Mouse (Mus musculus) limb, embryonic 13.5 days (tissue): ENCODE data around the gene Wdr76. TPM values are rescaled to one million over a fixed set of nuclear protein-coding genes. Genes with fewer than 3 reads are reported as not detected.
A peak's percentile ranks its signal among the peaks of the same experiment; 100 is the strongest.
"Not testable (repeated sequence)": the region's sequence is repeated elsewhere in the genome, so short reads cannot be mapped to it uniquely, and the experiment has no call there.

Experiments
- ATAC-seq: fragments of 200-750 bp; cut with Nextera tagmentation; 2 replicates; pipeline ENCODE4 v1.8.0; 2017; ENCODE audit warnings: low read depth, moderate number of reproducible peaks, moderate TSS enrichment; ENCODE audit not compliant: low FRiP score
- H3K27ac ChIP-seq: fragments of 300-500 bp; sonication (generic); 2 replicates; pipeline ENCODE4 v1.5.1; 2015; ENCODE audit warnings: inconsistent platforms, mild to moderate bottlenecking, moderate library complexity
- H3K27me3 ChIP-seq: fragments of 300-500 bp; sonication (generic); 2 replicates; pipeline ENCODE4 v1.6.1; 2015; ENCODE audit warnings: mild to moderate bottlenecking, inconsistent platforms
- H3K36me3 ChIP-seq: fragments of 300-500 bp; sonication (generic); 2 replicates; pipeline ENCODE4 v1.6.1; 2015; ENCODE audit warnings: inconsistent platforms, mild to moderate bottlenecking, moderate library complexity
- H3K4me1 ChIP-seq: fragments of 300-500 bp; sonication (generic); 2 replicates; pipeline ENCODE4 v1.6.1; 2015; ENCODE audit warnings: inconsistent platforms
- H3K4me2 ChIP-seq: fragments of 300-500 bp; sonication (generic); replicated peaks from 2 replicates; pipeline ENCODE4 v1.6.1; 2015; ENCODE audit warnings: inconsistent platforms, mild to moderate bottlenecking, moderate library complexity
- H3K4me3 ChIP-seq: fragments of 300-500 bp; sonication (generic); 2 replicates; pipeline ENCODE4 v1.5.1; 2015; ENCODE audit warnings: moderate library complexity, mild to moderate bottlenecking, inconsistent platforms
- H3K9ac ChIP-seq: fragments of 300-500 bp; sonication (generic); 2 replicates; pipeline ENCODE4 v1.6.1; 2015; ENCODE audit warnings: mild to moderate bottlenecking, inconsistent platforms
- H3K9me3 ChIP-seq: fragments of 300-500 bp; sonication (generic); 2 replicates; pipeline ENCODE4 v1.6.1; 2016; ENCODE audit warnings: inconsistent platforms
- WGBS: fragments of 180-500 bp; shearing (Covaris S2); methylation state at CpG from one replicate; pipeline ENCODE4 v1.1.7; 2015; 5-methylcytosine and 5-hydroxymethylcytosine counted together
- polyA plus RNA-seq: library from polyadenylated mRNA; unstranded; fragments of >200 nt; fragmentation: Nextera tagmentation; extraction: Ambion mirVana; gene quantifications from 2 replicates; pipeline ENCODE4 v1.2.1, GENCODE M21; 2015

The Wdr76 gene
- polyA plus RNA-seq, 1 experiment from 2014 or later: 8.2 TPM

DNA sequence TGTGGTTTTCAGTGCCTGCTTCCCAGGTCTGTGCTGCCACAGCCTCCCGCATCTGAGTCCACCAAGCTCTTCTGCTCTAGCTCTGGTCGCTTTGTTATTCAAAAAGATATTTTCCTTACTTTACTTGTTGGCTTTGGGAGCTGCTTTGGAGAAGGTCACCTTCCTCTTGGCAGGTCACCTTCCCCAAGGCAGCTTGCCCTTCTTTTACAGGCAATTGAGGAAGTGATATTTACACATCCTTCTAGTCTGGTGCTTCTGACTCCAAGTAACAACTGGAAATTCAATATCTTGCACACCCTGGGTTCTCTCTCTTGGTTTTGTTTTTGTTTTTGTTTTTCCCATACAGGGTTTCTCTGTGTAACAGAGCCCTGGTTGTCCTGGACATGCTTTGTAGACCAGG lies 22.1 kb upstream of the Wdr76 start:
- not testable (repeated sequence) for H3K4me3 ChIP-seq, H3K9me3 ChIP-seq, H3K4me1 ChIP-seq, H3K27me3 ChIP-seq, H3K36me3 ChIP-seq, H3K4me2 ChIP-seq, H3K27ac ChIP-seq, H3K9ac ChIP-seq, ATAC-seq
- 80% methylated on average over 2 of the region's 2 CpGs for WGBS

GRCm38 (mm10) chr2:121501550-121501949 lies 5.0 kb upstream of the Wdr76 start:
- H3K9me3 ChIP-seq: not testable (repeated sequence)

GRCm38 (mm10) chr2:121507173-121507950 lies 839 bp downstream of the Wdr76 start:
- no peaks in the 10 kb centered on the region for H3K9me3 ChIP-seq
- H3K4me2 ChIP-seq: peak overlapping the region; percentile 77
- WGBS: 19% methylated on average over 12 of the region's 12 CpGs
- peak overlapping the region; percentile 74 for H3K9ac ChIP-seq
- no peaks in the 10 kb centered on the region for H3K27me3 ChIP-seq
- peaks cover 14% of the 10 kb centered on the region for H3K4me1 ChIP-seq
- peak overlapping the region; percentile 60 for H3K4me3 ChIP-seq
- H3K27ac ChIP-seq: no peak overlapping the region
- peaks cover 28% of the 10 kb centered on the region for H3K36me3 ChIP-seq
- no peak for ATAC-seq

More at GRCm38 (mm10) chr2:121501550-121501949, 5.0 kb upstream of the Wdr76 start:
- H3K9ac ChIP-seq, H3K27me3 ChIP-seq, H3K4me2 ChIP-seq, H3K4me1 ChIP-seq, ATAC-seq, H3K27ac ChIP-seq, H3K4me3 ChIP-seq: not testable (repeated sequence)
- 87% methylated on average over 2 of the region's 6 CpGs for WGBS
- peaks cover 11% of the 10 kb centered on the region for H3K36me3 ChIP-seq

DNA sequence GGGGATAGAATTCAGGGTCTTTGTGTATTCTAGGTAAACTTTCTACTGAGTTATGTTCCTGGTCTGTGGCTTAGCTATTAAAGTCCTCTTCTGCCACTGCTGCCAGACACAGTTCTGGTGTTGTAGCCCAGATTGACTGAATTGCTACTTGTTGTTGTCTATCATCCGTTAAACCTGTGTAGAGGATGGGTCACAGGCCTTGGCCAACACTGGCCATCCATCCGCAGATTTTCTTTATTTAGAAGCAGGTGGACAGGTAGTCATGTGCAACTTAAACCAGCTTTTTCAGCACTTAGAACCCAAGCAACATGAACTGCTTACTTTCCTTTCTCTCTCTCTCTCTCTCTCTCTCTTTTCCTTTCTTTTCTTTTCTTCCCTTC lies 1.4 kb downstream of the Wdr76 start:
- Histone ChIP-seq H3K4me1 (peaks cover 14% of the 10 kb centered on the region), H3K9ac (peak overlapping the region; percentile 74), H3K36me3 (peaks cover 33% of the 10 kb centered on the region), H3K27ac (no peak overlapping the region), H3K27me3 (no peaks in the 10 kb centered on the region), H3K9me3 (no peaks in the 10 kb centered on the region), H3K4me3 (peak overlapping the region; percentile 60), H3K4me2 (peak overlapping the region; percentile 77)
- no peak for ATAC-seq
- WGBS: 82% methylated on average over 2 of the region's 2 CpGs

GRCm38 (mm10) chr2:121509584-121509983 lies 3.1 kb downstream of the Wdr76 start:
- WGBS: 20% methylated on average over 16 of the region's 16 CpGs

GRCm38 (mm10) chr2:121511401-121511800 lies 4.9 kb downstream of the Wdr76 start:
- Histone ChIP-seq H3K4me1 (peaks cover 14% of the 10 kb centered on the region), H3K27me3 (no peaks in the 10 kb centered on the region), H3K9ac (no peak overlapping the region), H3K9me3 (no peaks in the 10 kb centered on the region), H3K36me3 (peaks cover 38% of the 10 kb centered on the region), H3K27ac (no peak overlapping the region), H3K4me2 (no peak overlapping the region), H3K4me3 (no peak overlapping the region)
- ATAC-seq: no peak
- 93% methylated on average over 8 of the region's 8 CpGs for WGBS

More at GRCm38 (mm10) chr2:121509584-121509983, 3.1 kb downstream of the Wdr76 start:
- Histone ChIP-seq H3K4me3 (peak overlapping the region; percentile 39), H3K36me3 (peaks cover 33% of the 10 kb centered on the region), H3K27ac (no peak overlapping the region), H3K4me1 (peaks cover 14% of the 10 kb centered on the region), H3K9ac (peak overlapping the region; percentile 50), H3K9me3 (no peaks in the 10 kb centered on the region), H3K27me3 (no peaks in the 10 kb centered on the region), H3K4me2 (peak overlapping the region; percentile 55)
- ATAC-seq: no peak

GRCm38 (mm10) chr2:121512991-121513765 lies 6.7 kb downstream of the Wdr76 start:
- peaks cover 53% of the 10 kb centered on the region for H3K36me3 ChIP-seq

DNA sequence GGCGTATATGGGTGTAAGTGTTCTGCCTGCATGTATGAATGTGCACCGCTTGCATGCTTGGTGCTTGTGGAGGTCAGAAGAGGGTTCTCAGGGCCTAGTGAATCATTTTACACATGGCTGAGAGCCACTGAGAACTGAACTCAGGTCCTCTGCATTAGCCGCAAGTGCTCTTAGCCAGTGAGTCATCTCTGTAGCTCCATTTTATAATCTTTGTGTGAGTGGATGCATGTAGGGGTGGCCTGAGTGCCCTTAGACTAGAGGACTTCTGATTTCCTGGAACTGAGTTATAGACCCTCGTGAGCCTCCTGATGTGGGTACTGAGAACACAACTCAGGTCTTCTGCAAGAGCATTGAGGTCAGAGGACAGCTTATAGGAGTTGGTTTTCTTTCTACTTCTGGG lies 7.7 kb downstream of the Wdr76 start:
- Histone ChIP-seq H3K27ac (no peak overlapping the region), H3K4me2 (no peak overlapping the region), H3K4me1 (peaks cover 5% of the 10 kb centered on the region), H3K36me3 (peaks cover 62% of the 10 kb centered on the region), H3K9me3 (no peaks in the 10 kb centered on the region), H3K9ac (no peak overlapping the region), H3K4me3 (no peak overlapping the region), H3K27me3 (no peaks in the 10 kb centered on the region)
- whole genome bisulfite sequencing: 92% methylated on average over 4 of the region's 4 CpGs
- no peak for ATAC-seq

More at GRCm38 (mm10) chr2:121512991-121513765, 6.7 kb downstream of the Wdr76 start:
- ATAC-seq, H3K9me3 ChIP-seq, H3K27ac ChIP-seq, H3K4me2 ChIP-seq, H3K4me1 ChIP-seq, H3K9ac ChIP-seq, H3K27me3 ChIP-seq, H3K4me3 ChIP-seq: not testable (repeated sequence)
- 92% methylated on average over 5 of the region's 5 CpGs for WGBS

DNA sequence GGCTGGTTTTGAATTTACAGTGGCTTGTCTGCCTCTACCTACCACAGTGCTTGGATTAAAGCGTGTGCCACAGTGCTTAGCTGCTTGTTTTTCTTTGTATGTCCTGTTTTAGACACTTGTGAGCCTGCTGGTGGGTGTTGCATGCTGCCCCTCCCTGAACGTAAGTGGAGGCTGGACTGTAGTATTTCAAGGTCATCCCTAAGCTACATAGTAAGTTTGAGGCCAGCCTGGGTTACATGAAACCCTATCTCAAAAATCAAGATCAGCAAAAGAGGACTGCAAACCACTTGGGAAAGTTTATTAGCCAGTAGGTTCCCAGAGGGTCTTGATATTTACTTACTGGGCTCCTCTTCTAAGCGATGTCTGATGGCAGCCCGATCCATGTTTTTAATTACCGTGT lies 11.6 kb downstream of the Wdr76 start:
- ATAC-seq: no peak
- Histone ChIP-seq H3K27ac (no peak overlapping the region), H3K36me3 (peaks cover 53% of the 10 kb centered on the region), H3K4me1 (no peaks in the 10 kb centered on the region), H3K27me3 (no peaks in the 10 kb centered on the region), H3K9ac (no peak overlapping the region), H3K4me3 (no peak overlapping the region), H3K9me3 (no peaks in the 10 kb centered on the region), H3K4me2 (no peak overlapping the region)
- 92% methylated on average over 5 of the region's 5 CpGs for WGBS

DNA sequence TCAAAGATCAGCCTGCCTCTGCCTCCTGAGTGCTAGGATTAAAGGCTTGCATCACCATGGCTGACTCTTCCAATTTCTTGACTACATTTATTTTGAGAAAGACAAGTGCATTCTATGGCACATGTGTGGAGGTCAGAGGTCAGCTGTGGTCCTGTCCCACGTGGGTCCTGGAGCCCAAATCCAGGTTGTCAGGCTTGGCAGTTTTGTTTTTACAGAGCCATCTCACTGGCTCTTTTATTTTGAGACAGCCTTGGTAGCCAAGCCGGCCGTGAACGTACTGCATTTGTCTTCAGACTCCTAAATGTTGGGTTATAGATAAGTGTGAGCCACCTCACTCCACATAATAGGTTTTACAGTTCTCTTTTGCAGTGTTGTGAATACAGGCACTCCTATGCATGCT lies 12.2 kb downstream of the Wdr76 start:
- WGBS: 91% methylated on average over 4 of the region's 4 CpGs
- H3K27me3 ChIP-seq, H3K4me1 ChIP-seq, H3K4me2 ChIP-seq, H3K4me3 ChIP-seq, H3K9me3 ChIP-seq, H3K9ac ChIP-seq, H3K27ac ChIP-seq, ATAC-seq: not testable (repeated sequence)
- H3K36me3 ChIP-seq: peaks cover 51% of the 10 kb centered on the region

GRCm38 (mm10) chr2:121522006-121522405 lies 15.5 kb downstream of the Wdr76 start:
- no peak overlapping the region for H3K4me2 ChIP-seq
- H3K4me1 ChIP-seq: no peaks in the 10 kb centered on the region
- H3K36me3 ChIP-seq: peaks cover 61% of the 10 kb centered on the region
- H3K9me3 ChIP-seq: no peaks in the 10 kb centered on the region
- H3K27ac ChIP-seq: no peak overlapping the region
- H3K27me3 ChIP-seq: no peaks in the 10 kb centered on the region
- no peak for ATAC-seq
- 95% methylated on average over 2 of the region's 2 CpGs for WGBS
- H3K9ac ChIP-seq: no peak overlapping the region
- H3K4me3 ChIP-seq: no peak overlapping the region

- WGBS: 92% methylated on average over 3 of the region's 3 CpGs
- peaks cover 52% of the 10 kb centered on the region for H3K36me3 ChIP-seq
- not testable (repeated sequence) for ATAC-seq
Observed at GRCm38 (mm10) chr2:121522830-121523229, 16.3 kb downstream of the Wdr76 start.

More at GRCm38 (mm10) chr2:121522830-121523229, 16.3 kb downstream of the Wdr76 start:
- not testable (repeated sequence) for H3K4me3 ChIP-seq, H3K27ac ChIP-seq, H3K4me1 ChIP-seq, H3K4me2 ChIP-seq, H3K27me3 ChIP-seq, H3K9me3 ChIP-seq, H3K9ac ChIP-seq
